ENCODE assay signal across 10 mouse cellular contexts in the genomic region with DNA sequence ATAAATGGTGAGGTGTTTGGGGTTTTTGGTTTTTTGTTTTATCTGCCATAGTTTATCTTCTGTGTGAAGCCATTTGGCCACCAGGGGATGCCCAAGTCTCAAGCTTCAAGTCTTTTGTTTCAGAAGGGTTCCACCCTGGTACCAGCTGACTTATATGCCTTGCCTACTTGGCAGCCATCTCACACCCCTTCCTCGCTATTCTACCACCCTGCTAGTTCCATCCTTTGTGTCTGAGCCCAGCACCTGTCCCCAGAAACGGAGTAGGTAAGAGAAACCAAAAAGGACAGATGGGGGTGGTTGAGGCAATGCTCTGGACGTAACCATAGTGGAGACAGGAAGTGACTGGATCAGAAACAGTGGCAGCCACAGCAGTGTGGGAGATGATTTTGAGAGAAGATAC. TPM values are rescaled to one million over a fixed set of nuclear protein-coding genes. Genes with fewer than 3 reads are reported as not detected.
A peak's percentile ranks its signal among the peaks of the same experiment; 100 is the strongest.
DNase-seq lines count a peak whose midpoint lies in the region; ATAC-seq and TF ChIP-seq lines count a peak whose summit lies in the region.
"Had no signal": no experiment of that assay in that cellular context is flagged by ENCODE, and none has a peak within 500 bp of the region (broad histone marks: within the 10 kb centered on the region; RNA-seq: fewer than 3 reads in every experiment).

No protein-coding gene starts in this region.

- H3K36me3 ChIP-seq in neural tube, embryonic 11.5 days (ENCODE audit: control insufficient read depth, insufficient read depth, low read length), result peaks cover 18% of the 10 kb centered on the region

- TF ChIP-seq CTCF in gastrocnemius, adult 2 months (IDR thresholded peaks at IDR 0.05), result peak; percentile 39

- no peak for ATAC-seq in neural tube, embryonic 11.5 days (ENCODE audit: insufficient read depth, low FRiP score, low TSS enrichment)
- no peak for ATAC-seq in erythroid progenitor cell, adult 5-6 weeks (replicated peaks; ENCODE audit: low FRiP score, poor library complexity, severe bottlenecking)

- no peak overlapping the region for H3K27ac ChIP-seq in gastrocnemius, adult 2 months
- H3K27ac ChIP-seq in neural tube, embryonic 11.5 days (ENCODE audit: low read depth, low read length), result no peak overlapping the region
- H3K27ac ChIP-seq: midbrain, embryonic 12.5 days had no signal

- no peak for DNase-seq in gastrocnemius, adult 2 months
- DNase-seq in gastrocnemius, postnatal 36 days, result no peak
- DNase-seq in neural tube, embryonic 11.5 days (ENCODE audit: low spot score), result peak; percentile 44
- no peak for DNase-seq in neural tube, embryonic 10.5 days (ENCODE audit: extremely low spot score, low spot score)
- DNase-seq in induced T-regulatory cell, adult 2 months (ENCODE audit: low read depth), result peak; percentile 85
- peak; percentile 64 for DNase-seq in retina, embryonic 14.5 days (ENCODE audit: low spot score)
- no peak for DNase-seq in gastrocnemius, adult 18-20 months (ENCODE audit: low spot score)

- no peak overlapping the region for H3K4me2 ChIP-seq in neural tube, embryonic 11.5 days (ENCODE audit: low read depth)
- H3K4me2 ChIP-seq: midbrain, embryonic 12.5 days had no signal

- no peak overlapping the region for H3K4me3 ChIP-seq in gastrocnemius, adult 2 months
- no peak overlapping the region for H3K4me3 ChIP-seq in neural tube, embryonic 11.5 days (ENCODE audit: low read depth, low read length)
- H3K4me3 ChIP-seq: midbrain, embryonic 12.5 days had no signal

- no peak overlapping the region for H3K9ac ChIP-seq in neural tube, embryonic 11.5 days (ENCODE audit: low read length)
- H3K9ac ChIP-seq: midbrain, embryonic 12.5 days had no signal

- H3K4me1 ChIP-seq in neural tube, embryonic 11.5 days (ENCODE audit: control insufficient read depth, insufficient read depth, low read length), result no peaks in the 10 kb centered on the region
- H3K4me1 ChIP-seq: midbrain, embryonic 12.5 days had no signal

- intact Hi-C loops in gastrocnemius, adult 2 months (cut with DNase I), result no loop called here
- intact Hi-C loops in gastrocnemius, postnatal 36 days (cut with DNase I), result no loop called here

- no peaks in the 10 kb centered on the region for H3K9me3 ChIP-seq in neural tube, embryonic 11.5 days (ENCODE audit: control insufficient read depth, low read length)
- H3K9me3 ChIP-seq: midbrain, embryonic 12.5 days had no signal

- H3K27me3 ChIP-seq in neural tube, embryonic 11.5 days (ENCODE audit: control insufficient read depth, insufficient read depth, low read length), result no peaks in the 10 kb centered on the region
- H3K27me3 ChIP-seq: midbrain, embryonic 12.5 days had no signal

- WGBS in neural tube, embryonic 11.5 days, result 82% methylated on average over 3 of the region's 3 CpGs

RNA-seq across cellular contexts. Expression of gene Tspan1, which starts 7.5 kb away (rescaled TPM):
- under 1 TPM in 1 of 2 experiments, not detected in 1; 0.17 TPM for total RNA-seq in gastrocnemius, adult 2 months (2021)
- total RNA-seq in gastrocnemius, postnatal 36 days (2021), result not detected
- 0.11 and 0.19 TPM in 2 replicates for polyA plus RNA-seq in neural tube, embryonic 11.5 days (2014; fragmentation: Nextera tagmentation; extraction: Ambion mirVana)
- total RNA-seq in erythroid progenitor cell, adult 5-6 weeks (2015; ENCODE audit: low replicate concordance), result not detected in 2 replicates
- total RNA-seq in erythroid progenitor cell, adult 5-6 weeks (2017; ENCODE audit: low replicate concordance), result not detected in 2 replicates
- total RNA-seq in gastrocnemius, adult 18-20 months (2021), result not detected
- total RNA-seq: hematopoietic stem cell, adult 5-6 weeks had no signal

RNA-seq across cellular contexts. Expression of gene Lurap1, which starts 8.8 kb away (rescaled TPM):
- total RNA-seq in gastrocnemius, adult 2 months (2021), result 1 to 10 TPM; 4.9 to 6.9 TPM
- 1 to 10 TPM; 6.3 to 7.8 TPM for total RNA-seq in gastrocnemius, postnatal 36 days (2021)
- 1.4 and 1.5 TPM in 2 replicates for polyA plus RNA-seq in neural tube, embryonic 11.5 days (2014; fragmentation: Nextera tagmentation; extraction: Ambion mirVana)
- not detected in 2 replicates for total RNA-seq in erythroid progenitor cell, adult 5-6 weeks (2015; ENCODE audit: low replicate concordance)
- total RNA-seq in erythroid progenitor cell, adult 5-6 weeks (2017; ENCODE audit: low replicate concordance), result not detected in 2 replicates
- 1 to 10 TPM; 5.6 to 5.8 TPM for total RNA-seq in gastrocnemius, adult 18-20 months (2021)

RNA-seq across cellular contexts. Expression of gene 1700042G07Rik, which starts 13.3 kb away (rescaled TPM):
- not detected for total RNA-seq in gastrocnemius, adult 2 months (2021)
- not detected for total RNA-seq in gastrocnemius, postnatal 36 days (2021)
- not detected in 2 replicates for polyA plus RNA-seq in neural tube, embryonic 11.5 days (2014; fragmentation: Nextera tagmentation; extraction: Ambion mirVana)
- not detected in 2 replicates for total RNA-seq in erythroid progenitor cell, adult 5-6 weeks (2015; ENCODE audit: low replicate concordance)
- total RNA-seq in erythroid progenitor cell, adult 5-6 weeks (2017; ENCODE audit: low replicate concordance), result not detected in 2 replicates
- not detected for total RNA-seq in gastrocnemius, adult 18-20 months (2021)
- total RNA-seq: hematopoietic stem cell, adult 5-6 weeks had no signal
- polyA plus RNA-seq: midbrain, embryonic 12.5 days had no signal

RNA-seq across cellular contexts. Expression of gene Gm49337, which starts 13.3 kb away (rescaled TPM):
- total RNA-seq in gastrocnemius, adult 2 months (2021), result under 1 TPM in 1 of 2 experiments, not detected in 1; 0.47 TPM
- total RNA-seq in gastrocnemius, postnatal 36 days (2021), result under 1 TPM in 1 of 2 experiments, not detected in 1; 0.59 TPM
- polyA plus RNA-seq in neural tube, embryonic 11.5 days (2014; fragmentation: Nextera tagmentation; extraction: Ambion mirVana), result not detected in 2 replicates
- total RNA-seq in erythroid progenitor cell, adult 5-6 weeks (2015; ENCODE audit: low replicate concordance), result not detected in 2 replicates
- 1.7 TPM in 1 of 2 replicates, not detected in the other for total RNA-seq in erythroid progenitor cell, adult 5-6 weeks (2017; ENCODE audit: low replicate concordance)
- total RNA-seq in gastrocnemius, adult 18-20 months (2021), result under 1 TPM; 0.50 to 0.62 TPM
- total RNA-seq: hematopoietic stem cell, adult 5-6 weeks had no signal

RNA-seq across cellular contexts. Expression of gene Pomgnt1, which starts 36.3 kb away (rescaled TPM):
- total RNA-seq in gastrocnemius, adult 2 months (2021), result 10 to 100 TPM; 47.9 to 50.7 TPM
- 10 to 100 TPM; 41.2 to 49.5 TPM for total RNA-seq in gastrocnemius, postnatal 36 days (2021)
- polyA plus RNA-seq in neural tube, embryonic 11.5 days (2014; fragmentation: Nextera tagmentation; extraction: Ambion mirVana), result 51.1 and 52.1 TPM in 2 replicates
- total RNA-seq in erythroid progenitor cell, adult 5-6 weeks (2015; ENCODE audit: low replicate concordance), result 1.4 TPM in 1 of 2 replicates, not detected in the other
- 1.0 and 2.6 TPM in 2 replicates for total RNA-seq in erythroid progenitor cell, adult 5-6 weeks (2017; ENCODE audit: low replicate concordance)
- 10 to 100 TPM; 46.1 to 49.9 TPM for total RNA-seq in gastrocnemius, adult 18-20 months (2021)

Comparison
In these comparisons a context has a peak if more than half of its experiments do, and no peak if none do; other contexts are left out.
1. DNase-seq: peak in neural tube, embryonic 11.5 days (single experiment), induced T-regulatory cell, adult 2 months (single experiment) and retina, embryonic 14.5 days (single experiment); none in gastrocnemius, adult 2 months (single experiment), gastrocnemius, postnatal 36 days (0 of 2), neural tube, embryonic 10.5 days (single experiment) and gastrocnemius, adult 18-20 months (single experiment).
2. RNA of gene Lurap1, which starts 8.8 kb away (total RNA-seq): 6.3 to 7.8 TPM in gastrocnemius, postnatal 36 days, 4.9 to 6.9 TPM in gastrocnemius, adult 2 months and 5.6 to 5.8 TPM in gastrocnemius, adult 18-20 months; not detected in erythroid progenitor cell, adult 5-6 weeks; every median in the first group is over 4 times any median in the second.